Comparison of ENCODE assay signal across 21 mouse cellular contexts in the genomic region with DNA sequence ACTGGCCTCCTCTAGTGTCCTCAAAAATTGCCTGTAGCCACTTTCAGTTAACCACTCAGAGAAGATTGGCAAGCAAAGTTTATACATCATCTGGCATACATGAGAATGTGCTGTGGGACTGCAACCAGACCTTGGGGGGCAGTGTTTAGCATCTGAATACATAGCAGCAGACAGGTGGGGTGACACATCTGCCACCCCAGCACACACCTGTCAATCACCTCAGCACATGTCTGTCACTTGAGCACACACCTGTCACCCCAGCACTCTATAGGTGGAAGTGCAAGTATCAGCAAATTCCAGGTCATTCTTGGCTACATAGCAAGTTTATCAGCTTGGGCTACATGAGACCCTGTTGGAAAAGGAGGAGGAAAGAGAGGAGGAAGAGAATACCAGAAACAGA. TPM values are rescaled to one million over a fixed set of nuclear protein-coding genes. Genes with fewer than 3 reads are reported as not detected.
A peak's percentile ranks its signal among the peaks of the same experiment; 100 is the strongest.
DNase-seq lines count a peak whose midpoint lies in the region; TF ChIP-seq lines count a peak whose summit lies in the region.
"Had no signal": no experiment of that assay in that cellular context is flagged by ENCODE, and none has a peak within 500 bp of the region (broad histone marks: within the 10 kb centered on the region; RNA-seq: fewer than 3 reads in every experiment).

No protein-coding gene starts in this region.

- peak; percentile 38 for DNase-seq in A20 (ENCODE audit: low read depth, low spot score)
- no peak for DNase-seq in ovary, postnatal 14 days (ENCODE audit: low spot score)
- DNase-seq in cerebellum, adult 18-20 months = no peak
- DNase-seq: adrenal gland, adult 2 months; adrenal gland, adult 8-10 months; adrenal gland, postnatal 10 days; adrenal gland, postnatal 14 days; adrenal gland, postnatal 25 days; adrenal gland, postnatal 36 days; B cell, adult 2 months; cerebellum, adult 11 months; cerebellum, adult 11-12 months; cerebellum, adult 2 months; cerebellum, adult 8-10 months had no signal

- H3ac ChIP-seq in myocyte (ENCODE audit: control insufficient read depth, insufficient read length) = no peak overlapping the region

- H3K27me3 ChIP-seq in myocyte (ENCODE audit: control insufficient read depth, insufficient read depth, insufficient read length) = peaks cover 26% of the 10 kb centered on the region
- H3K27me3 ChIP-seq: Patski had no signal

- no peaks in the 10 kb centered on the region for H3K79me2 ChIP-seq in myocyte (ENCODE audit: control insufficient read depth, insufficient read depth)

- TF ChIP-seq POLR2A in myocyte (IDR thresholded peaks at IDR 0.05; ENCODE audit: insufficient read length, low read depth) = no peak

- H3K4me3 ChIP-seq in myocyte = no peak overlapping the region

- H3K36me3 ChIP-seq in myocyte (ENCODE audit: control insufficient read depth, insufficient read depth) = no peaks in the 10 kb centered on the region
- H3K36me3 ChIP-seq: G1E had no signal

- H3K4me2 ChIP-seq in myocyte (ENCODE audit: low read depth) = no peak overlapping the region

TF ChIP-seq in myocyte, 11 proteins besides CTCF, POLR2A, EP300 and RAD21:
- TF ChIP-seq TCF3 (IDR thresholded peaks at IDR 0.05; ENCODE audit: insufficient read length, low read depth) (peak; percentile 36), REST (IDR thresholded peaks at IDR 0.05; ENCODE audit: insufficient read depth, insufficient read length) (no peak), MYOG (IDR thresholded peaks at IDR 0.05; ENCODE audit: control insufficient read depth in 1 of 3, insufficient read depth in 1 of 3, insufficient read length in 2 of 3, low read depth in 2 of 3) (peak in 2 of 3 experiments; percentile 11 to 64), E2F4 (IDR thresholded peaks at IDR 0.05; ENCODE audit: insufficient read depth) (no peak), MYOD1 (IDR thresholded peaks at IDR 0.05; ENCODE audit: control insufficient read depth in 1 of 3, insufficient read length in 2 of 3, low read depth in 2 of 3) (peak; percentile 7 to 89 (median 36))

RNA-seq across cellular contexts. Expression of a gene that starts 3.4 kb away (rescaled TPM):
- polyA plus RNA-seq in myocyte (2012; fragmentation: generic; extraction: Trizol) = not detected
- polyA plus RNA-seq: activated CD4-positive, CD25-positive, alpha-beta regulatory T cell, adult 4 months; adrenal gland, adult 2 months; brain, embryonic 14.5 days; C2C12; CD4-positive, CD25-positive, alpha-beta regulatory T cell, adult 4 months; cerebellum, adult 2 months; G1E had no signal

RNA-seq across cellular contexts. Expression of a gene that starts 4.2 kb away (rescaled TPM):
- polyA plus RNA-seq in myocyte (2012; fragmentation: generic; extraction: Trizol) = not detected
- polyA plus RNA-seq: adrenal gland, adult 2 months; C2C12; G1E had no signal

RNA-seq across cellular contexts. Expression of a gene that starts 31.6 kb away (rescaled TPM):
- polyA plus RNA-seq in myocyte (2012; fragmentation: generic; extraction: Trizol) = 24.4 TPM

RNA-seq across cellular contexts. Expression of a gene that starts 32.6 kb away (rescaled TPM):
- 46.6 TPM for polyA plus RNA-seq in myocyte (2012; fragmentation: generic; extraction: Trizol)

RNA-seq across cellular contexts. Expression of a gene that starts 46.7 kb away (rescaled TPM):
- polyA plus RNA-seq in myocyte (2012; fragmentation: generic; extraction: Trizol) = 26.8 TPM
